Mouse (Mus musculus) large intestine, adult 2 months (tissue): ENCODE measurements around the gene St6galnac3. TPM values are rescaled to one million over a fixed set of nuclear protein-coding genes. Genes with fewer than 3 reads are reported as not detected.

Source experiments
- DNase-seq: peaks from one replicate; pipeline ENCODE4 v3.0.0-alpha.2; 2012; ENCODE audit warnings: low read depth, low spot score
- WGBS: fragments of 180-500 bp; shearing (Covaris S2); methylation state at CpG from one replicate; pipeline ENCODE4 v1.1.7; 2018; 5-methylcytosine and 5-hydroxymethylcytosine counted together
- polyA plus RNA-seq: library from polyadenylated mRNA; depleted of rRNA; stranded (reverse); fragments of >200 nt; gene quantifications from 2 replicates; pipeline ENCODE4 v1.2.3, GENCODE M21; 2012

Gene St6galnac3
- polyA plus RNA-seq, 1 experiment = 0.55 TPM

DNA sequence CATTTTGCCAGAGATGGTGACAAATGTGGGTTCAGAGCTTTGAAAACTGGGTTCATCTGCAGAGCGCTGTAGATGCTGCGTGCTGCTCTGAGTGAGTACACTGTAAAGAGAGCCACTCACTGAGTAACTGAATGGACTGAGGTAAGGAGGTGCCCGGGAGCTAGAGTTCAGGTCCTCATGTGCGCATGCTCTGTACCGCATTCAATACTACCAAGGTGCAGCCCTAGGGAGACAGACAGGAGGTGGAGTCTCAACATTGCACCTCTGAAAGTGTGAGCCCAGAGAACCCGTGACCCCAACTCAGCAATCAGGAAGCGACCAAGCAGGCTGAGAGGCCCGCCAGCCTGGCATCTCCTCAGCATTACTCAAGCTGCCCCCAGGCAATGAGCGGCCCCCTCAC is 62.2 kb downstream of the St6galnac3 start:
- 92% methylated on average over 9 of the region's 9 CpGs for WGBS
- no peak for DNase-seq

DNA sequence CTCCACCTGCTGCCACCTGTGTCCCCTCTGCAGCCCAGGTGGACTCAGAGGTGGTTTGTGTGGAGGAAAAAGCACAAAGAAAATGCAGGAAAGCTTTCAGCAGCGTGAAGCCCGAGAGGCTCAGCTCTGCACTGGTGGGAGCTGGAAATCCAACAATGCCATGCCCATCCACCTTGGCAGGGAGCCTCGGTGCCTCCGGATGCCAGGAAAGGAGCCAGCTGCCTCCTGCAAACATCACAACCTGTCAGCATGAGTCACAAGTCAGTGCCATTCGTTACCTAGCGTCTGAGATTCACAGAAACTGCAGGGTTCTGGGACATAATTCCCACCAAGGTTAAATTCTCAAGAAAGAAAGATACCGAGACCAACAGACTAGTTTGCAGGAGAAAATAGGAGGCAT is 63.0 kb downstream of the St6galnac3 start:
- no peak for DNase-seq
- WGBS = 31% methylated on average over 7 of the region's 7 CpGs

DNA sequence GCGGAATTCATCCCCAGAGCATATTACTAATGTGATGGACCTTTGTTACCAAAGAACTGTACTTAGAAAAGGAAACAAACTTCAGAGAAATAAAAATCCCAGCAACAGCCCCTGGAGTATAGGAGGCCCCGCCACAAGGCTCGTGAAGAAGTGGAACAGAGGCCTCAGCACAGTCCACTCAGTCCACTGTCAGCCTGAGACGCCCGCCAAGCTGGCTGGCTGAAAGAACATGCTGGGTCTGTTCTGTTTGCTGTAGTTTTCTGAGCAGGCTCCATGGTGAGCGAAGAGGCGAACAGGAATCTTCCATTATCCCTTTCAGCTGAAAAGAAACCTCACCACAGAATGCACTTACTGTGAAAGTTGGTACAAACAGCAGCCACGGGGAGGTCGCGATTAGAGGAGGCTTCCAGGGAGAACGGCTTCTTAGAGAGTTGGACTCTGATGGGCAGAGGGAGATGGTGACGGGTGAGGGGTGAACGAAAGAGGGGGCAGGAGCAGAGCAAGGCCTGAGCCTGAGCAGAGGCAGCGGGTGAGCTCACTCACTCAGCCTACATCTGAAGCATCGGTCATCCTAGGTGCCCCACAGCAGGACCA is 65.3 kb downstream of the St6galnac3 start:
- no peak for DNase-seq
- WGBS = 85% methylated on average over 15 of the region's 15 CpGs

DNA sequence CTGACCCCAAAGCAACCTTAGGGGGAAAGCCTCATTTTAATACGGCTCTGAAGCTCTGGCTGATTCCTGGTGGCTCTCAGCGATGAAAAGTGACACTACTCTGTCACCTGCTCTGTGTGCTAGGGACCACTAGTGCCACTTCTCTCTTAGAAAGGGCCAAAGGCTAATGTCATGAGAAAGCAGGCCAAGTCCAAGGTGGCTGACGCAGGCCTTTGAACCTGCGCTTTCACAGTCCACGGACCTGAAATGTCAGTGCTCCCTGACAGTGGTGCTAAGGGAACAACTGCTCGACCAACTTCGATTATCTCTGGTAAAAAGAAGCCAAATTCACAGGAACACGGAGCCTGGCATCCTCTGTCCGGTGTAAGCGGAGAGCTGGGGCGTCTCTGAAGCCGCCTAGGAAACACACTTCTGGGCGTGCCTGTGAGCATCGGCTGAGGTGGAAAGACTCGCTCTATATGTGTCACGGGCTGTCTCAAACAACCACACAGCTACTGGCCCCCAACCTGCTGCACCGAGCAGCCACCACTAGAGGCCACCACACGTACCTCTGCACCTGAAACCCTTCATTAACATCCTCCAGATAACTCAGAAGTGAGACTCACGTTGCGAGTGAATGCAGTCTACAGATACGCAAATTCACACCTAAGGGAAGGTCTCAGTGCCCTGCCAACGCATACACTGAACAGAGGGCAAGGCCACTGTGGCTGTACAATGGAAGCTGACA is 66.8 kb downstream of the St6galnac3 start:
- DNase-seq = no peak
- 48% methylated on average over 22 of the region's 22 CpGs for WGBS

DNA sequence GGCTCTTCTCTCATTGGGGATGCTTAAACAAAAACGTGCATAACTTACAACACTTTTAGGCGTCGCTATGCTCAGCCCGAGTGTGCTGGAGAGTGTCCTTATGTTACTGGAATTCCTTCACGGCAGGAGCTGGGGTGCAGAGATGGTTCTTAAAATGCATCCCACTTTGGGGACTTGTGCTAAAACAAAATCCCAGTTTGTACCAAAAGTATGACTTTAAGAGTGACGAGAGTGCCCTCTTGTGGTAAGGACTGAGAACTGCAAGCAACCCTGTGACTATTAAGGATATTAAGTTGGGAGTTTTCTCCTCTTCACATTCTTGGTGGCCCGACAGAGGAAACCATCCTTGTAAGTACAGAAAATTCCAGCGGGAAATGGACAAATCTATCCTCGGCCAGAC is 69.9 kb downstream of the St6galnac3 start:
- whole genome bisulfite sequencing = 36% methylated on average over 9 of the region's 9 CpGs
- DNase-seq = no peak

DNA sequence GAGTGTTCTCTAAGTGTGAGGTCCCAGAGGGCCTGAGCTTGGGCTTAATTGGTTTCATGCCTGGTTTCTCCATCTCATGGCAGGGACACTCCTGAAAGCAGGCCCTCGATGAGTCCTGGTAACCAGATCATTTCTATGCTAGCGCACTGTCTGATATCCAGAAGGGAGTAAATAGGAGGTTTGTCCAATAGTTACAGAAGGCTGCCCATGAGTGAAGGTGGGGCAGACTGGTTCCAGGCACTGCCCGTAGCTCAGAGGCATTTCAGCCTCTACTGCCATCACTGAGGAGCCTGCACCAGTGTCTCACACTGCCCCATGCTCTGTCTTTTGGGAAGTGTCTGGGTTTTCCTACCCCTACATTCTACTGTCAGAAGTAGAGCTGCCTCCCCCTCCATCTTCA is 72.1 kb downstream of the St6galnac3 start:
- 86% methylated on average over 3 of the region's 3 CpGs for WGBS
- DNase-seq = no peak

DNA sequence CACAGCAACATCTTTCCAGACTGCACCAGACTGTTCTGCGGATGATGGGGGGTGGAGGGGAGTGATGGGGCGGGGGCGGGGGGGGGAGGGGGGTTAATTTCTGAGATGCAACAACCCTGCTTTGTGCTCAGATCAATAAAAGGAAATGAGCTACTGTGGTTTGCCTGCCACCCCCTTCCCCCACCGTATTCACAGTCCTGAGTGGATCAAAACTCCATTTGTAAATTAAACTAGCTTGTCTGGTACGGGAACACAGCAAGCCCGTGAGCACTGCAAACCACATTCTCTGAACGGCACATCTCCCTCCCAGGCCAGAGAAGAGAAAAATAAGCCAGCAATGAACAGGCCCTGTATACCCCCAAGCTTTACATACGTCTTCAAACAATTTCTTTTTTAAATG is 76.3 kb downstream of the St6galnac3 start:
- WGBS = 61% methylated on average over 8 of the region's 8 CpGs
- no peak for DNase-seq

DNA sequence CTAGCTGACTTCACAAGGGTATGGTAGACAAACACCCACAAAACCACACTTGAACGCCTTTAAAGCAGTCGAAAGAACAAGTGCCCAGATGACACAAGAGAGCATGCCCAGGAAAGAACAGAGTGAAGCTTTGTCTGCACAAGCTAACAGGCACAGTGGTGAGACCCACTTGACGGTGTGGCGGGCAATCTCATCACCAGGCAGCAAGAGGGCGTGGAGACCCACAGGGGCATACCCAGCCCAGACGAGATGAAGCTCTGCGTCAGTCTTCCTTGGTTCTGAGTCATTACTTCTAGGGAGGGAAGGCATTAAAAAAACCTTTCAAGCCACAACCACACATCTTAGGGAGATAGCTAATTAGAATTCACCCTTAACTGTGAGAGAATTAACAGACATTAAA is 79.2 kb downstream of the St6galnac3 start:
- no peak for DNase-seq
- 82% methylated on average over 7 of the region's 7 CpGs for WGBS

DNA sequence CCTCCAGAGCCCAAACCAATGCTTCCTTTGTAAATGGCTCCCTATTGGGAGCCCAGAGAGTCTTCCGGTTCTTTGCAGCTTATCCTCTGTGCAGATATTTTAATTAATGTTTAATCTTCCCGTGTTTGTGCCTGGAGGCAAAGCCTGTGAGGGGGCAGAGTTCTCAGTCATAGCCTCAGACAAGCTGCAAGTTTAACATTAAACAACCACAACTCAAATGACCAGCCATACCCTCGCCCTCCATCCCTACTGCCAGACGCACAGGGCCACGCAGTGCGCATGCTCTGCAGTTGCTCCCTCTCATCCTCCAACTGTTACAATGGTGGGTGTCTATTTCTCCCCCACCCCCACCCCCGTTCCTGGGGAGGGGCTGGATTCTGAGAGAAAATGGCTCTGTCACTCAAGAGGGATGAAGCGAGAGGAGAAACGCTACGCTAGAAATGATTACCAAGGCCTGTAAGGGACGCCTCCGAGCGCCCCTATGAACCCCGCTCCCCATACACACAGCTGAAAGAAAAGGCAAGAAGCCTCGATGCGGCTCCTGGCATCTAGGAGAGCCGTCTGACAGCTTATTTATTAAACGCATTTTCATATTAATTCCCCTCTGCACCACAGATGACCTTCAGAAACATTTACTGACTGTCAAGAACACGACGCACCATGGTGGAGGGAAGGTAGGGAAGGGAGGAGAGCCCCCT is 81.0 kb downstream of the St6galnac3 start:
- DNase-seq = no peak
- WGBS = 72% methylated on average over 20 of the region's 20 CpGs

DNA sequence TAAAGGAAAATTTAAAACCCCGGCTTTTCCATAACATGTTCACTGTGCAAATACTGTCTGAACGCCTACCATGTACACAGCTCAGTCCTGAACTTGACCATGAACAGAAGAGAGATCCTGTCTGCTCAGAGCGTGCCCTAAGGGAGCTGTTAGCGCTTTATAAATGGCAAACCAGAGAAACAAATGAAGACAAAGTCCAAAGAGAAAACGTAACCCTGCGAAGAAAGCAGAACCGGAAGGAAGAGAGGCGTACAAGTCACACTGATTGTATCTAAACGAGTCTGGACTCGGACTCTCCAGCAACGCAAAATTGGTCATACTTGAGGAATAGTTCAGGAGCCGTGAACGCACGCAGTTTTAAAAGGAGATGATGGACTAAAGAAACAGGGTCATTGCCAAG is 82.1 kb downstream of the St6galnac3 start:
- DNase-seq = no peak
- WGBS = 91% methylated on average over 14 of the region's 14 CpGs

DNA sequence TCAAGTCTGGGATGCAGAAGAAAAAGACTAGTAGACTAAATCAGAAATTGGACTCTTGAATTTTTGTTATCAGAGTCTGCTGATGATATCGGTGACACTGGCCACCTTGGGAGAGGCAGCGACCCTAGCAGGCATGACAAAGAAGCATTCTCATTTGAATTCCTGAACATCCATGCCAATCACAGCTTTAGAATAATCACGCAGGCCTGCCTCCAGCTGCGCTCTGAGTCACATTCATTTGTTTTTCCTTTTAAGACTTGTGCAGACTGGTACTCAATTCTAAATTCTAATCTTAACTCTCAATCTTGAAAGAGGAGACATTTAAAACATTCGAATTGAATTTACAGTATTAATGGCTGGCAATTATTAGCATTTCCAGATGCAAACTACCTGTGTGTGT is 83.2 kb downstream of the St6galnac3 start:
- no peak for DNase-seq
- 91% methylated on average over 5 of the region's 5 CpGs for WGBS

DNA sequence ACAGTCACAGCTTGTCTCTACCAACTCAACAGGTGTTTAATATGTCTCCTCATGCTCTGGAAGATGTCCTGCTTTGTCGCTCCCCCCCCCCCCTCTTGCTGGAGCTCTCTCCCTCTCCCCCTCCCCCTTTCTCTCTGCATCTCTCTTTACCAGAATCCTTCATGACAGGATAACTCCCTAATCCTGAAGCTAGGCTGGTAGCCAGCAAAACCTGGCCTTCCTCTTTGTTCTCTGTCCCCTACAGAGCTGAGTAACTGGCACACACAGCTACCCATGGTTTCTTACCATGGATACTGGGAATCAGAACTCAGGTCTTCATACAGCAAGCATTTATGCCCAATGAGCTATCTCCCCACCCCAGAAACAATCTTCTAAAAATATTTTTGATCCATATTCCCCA is 87.6 kb downstream of the St6galnac3 start:
- WGBS = 60% methylated on average over 1 of the region's 1 CpGs
- DNase-seq = no peak

DNA sequence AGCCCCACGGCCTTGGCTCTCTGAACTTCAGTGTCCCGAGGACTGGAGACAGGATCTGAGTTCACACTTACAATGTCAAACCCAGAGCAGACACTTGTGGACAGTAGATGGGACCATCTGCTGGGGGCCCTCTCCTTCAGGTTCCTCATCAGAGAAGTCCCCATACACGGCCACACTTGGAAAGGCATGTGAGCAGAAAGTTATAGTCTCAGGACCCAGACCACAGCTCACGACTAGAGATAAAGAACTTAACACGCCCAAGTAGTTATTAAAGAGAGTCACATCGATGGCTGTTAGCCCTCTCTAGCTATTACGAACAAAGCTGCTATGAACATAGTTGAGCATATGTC is 88.2 kb downstream of the St6galnac3 start:
- DNase-seq = no peak
- WGBS = 66% methylated on average over 7 of the region's 7 CpGs

DNA sequence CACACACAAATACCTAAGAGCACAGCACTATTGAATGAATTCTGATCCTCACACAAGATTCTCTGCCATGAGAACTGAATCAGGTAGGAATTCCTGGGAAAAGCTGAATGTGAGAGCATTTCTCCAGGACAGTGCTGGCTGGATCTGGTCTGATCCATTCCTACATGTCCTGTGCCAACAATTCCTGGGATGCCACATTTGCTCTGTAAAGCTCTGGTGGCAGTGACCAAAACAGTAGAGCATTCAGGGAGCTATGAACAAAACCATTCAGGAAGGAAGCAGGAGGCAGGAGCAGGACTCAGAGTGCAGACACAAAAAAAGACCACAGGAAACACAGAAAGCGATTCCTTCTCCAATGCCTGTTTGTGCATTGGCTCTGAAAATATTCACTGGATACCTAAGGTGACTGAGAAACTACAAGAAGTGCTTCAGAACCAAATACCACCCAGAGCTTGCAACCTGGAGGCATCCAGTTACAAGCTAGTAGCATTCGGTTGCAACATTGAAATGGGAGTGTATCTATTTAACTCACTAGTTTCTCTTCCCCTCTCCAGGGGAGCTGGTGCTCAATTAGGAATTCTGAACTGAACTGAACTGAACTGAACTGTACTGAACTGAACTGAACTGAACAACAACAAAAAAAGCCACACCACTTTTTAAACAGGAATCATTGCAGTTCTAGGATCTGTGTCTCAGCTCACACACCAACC is 88.7 kb downstream of the St6galnac3 start:
- DNase-seq = no peak
- 64% methylated on average over 2 of the region's 2 CpGs for WGBS

DNA sequence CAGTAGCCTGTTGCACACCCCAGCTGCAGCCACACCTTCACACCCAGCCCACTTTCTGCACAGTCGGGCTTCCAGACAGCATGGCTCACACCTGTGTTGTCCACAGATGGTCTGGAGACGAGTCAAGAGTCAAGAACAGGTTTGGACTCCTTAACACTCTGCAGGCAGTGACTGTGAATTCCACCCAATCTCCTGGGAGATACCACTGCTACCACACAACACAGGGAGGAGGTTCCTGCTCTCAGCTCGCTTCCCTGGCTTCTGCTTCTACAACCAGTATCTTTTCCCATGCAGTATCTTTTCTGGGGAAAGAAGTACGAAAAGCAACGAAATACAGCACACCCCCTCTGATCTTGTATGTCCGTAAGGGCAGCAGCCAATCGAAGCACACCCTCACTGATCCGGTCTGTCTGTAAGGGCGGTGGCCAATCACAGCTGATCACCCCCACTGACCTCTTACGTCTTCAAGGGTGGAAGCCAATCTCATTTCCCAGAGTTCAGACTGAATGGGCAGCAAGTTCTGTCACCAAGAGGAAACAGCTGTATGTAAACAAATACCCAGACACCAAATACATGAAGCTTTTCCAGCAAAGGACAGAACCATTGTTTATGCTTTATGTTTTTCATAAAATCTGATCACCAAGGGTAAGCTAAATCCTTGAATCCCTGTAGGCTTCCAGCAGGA is 92.8 kb downstream of the St6galnac3 start:
- DNase-seq = no peak
- WGBS = 67% methylated on average over 10 of the region's 10 CpGs

DNA sequence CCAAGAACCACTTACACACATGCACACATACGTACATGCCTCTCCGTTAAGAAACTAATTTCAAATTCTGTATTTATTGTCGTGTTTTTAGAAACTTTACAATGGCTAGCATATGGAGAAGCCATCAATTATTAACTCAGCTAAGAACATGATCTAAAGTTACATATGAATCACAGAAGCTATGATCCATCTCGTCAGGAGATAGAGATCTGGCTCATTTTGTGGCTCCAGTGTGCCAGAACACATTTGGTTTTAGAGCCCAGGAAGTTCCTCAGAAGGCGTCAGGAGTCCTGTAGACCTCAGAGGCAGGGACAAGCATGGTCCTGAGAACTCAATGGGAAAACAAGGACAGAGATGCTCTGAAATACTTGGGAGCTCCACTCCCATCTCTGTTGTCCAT is 98.7 kb downstream of the St6galnac3 start:
- no peak for DNase-seq
- 52% methylated on average over 5 of the region's 5 CpGs for WGBS

DNA sequence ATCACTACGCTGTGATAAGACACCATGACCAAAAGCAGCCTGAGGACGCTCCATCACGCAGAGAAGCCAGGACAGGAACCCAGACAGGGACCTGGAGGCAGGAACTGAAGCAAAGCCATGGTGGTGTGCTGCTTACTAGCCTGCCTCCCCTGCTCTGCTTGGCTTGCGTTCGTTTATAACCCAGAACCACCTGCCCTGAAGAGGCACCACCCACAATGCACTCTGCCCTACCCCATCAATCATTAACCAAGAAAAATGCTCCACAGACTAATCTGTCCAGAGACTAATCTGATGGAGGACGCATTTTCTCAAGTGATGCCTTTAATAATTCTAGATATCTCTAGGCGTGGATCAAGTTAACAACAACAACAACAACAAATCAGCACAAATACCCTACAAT is 106.0 kb downstream of the St6galnac3 start:
- no peak for DNase-seq
- 60% methylated on average over 7 of the region's 7 CpGs for WGBS

DNA sequence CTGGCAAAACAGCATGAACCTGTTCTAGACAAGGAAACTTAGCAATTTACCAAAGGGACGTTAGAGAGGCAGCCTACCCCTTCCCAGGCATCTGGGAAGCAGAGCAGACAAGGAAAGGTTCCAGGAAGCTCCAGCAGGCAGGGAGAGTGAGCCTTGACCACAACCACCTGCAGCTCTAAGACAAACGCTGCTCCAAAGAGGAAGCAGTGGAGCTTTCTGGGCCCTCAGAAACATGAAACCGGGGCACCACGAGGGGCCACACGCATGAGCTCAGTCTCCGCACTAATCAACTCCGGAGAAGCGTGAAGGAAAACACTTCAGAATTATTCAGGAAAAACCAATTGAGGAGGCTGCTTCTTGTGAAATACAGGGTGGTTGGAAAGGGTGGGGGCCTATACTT is 108.1 kb downstream of the St6galnac3 start:
- WGBS = 56% methylated on average over 8 of the region's 8 CpGs
- DNase-seq = no peak

DNA sequence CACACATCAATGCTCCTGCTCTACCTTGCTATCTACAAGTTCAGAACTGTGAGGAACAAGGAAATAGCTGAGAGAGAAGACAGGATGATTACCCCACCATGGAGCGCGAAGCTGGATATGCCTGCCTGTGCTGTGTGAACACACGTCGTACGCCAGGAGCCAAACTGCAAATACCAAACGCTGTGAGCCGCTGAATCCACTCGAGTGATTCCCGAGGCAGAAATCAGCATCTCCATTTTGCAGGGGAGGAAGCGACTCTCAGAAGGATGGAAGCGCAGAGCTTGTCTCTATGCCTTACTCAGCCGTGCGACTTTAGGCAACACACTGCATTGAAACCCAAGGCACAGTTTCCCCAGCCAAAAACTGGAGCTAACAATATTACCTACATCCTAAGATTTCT is 114.7 kb downstream of the St6galnac3 start:
- 80% methylated on average over 13 of the region's 13 CpGs for WGBS
- DNase-seq = no peak

DNA sequence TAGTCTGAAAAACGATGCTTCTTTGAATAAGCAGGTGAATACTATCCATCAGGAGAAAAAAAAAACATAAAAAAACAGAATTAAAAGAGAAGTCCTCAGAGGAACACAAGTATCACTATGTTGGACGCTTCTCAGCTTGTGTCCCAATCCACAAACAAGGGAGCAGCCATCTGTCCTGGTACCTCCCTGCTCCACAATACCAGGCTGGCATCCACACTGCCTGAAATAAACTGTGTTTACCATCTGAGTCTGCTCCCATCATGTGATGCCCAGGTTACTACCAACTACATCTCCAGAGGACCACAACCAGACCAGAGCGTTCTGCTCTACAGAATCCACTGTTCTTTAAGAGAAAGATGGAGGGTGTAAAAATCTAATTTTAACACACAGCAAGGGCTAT is 118.6 kb downstream of the St6galnac3 start:
- WGBS = 83% methylated on average over 3 of the region's 3 CpGs
- no peak for DNase-seq
